Mouse (Mus musculus) G1E (cell line): ENCODE results near the gene Macrod2.

Experiments
- CTCF ChIP-seq: IDR thresholded peaks from 2 replicates; pipeline ENCODE4 v1.5.1; 2012; ENCODE audit warnings: low read depth, low read length, inconsistent platforms, mixed read lengths
- GATA1 ChIP-seq: IDR thresholded peaks from 2 replicates; pipeline ENCODE4 v1.6.1; 2012; ENCODE audit warnings: borderline replicate concordance, low read length, inconsistent platforms, mixed read lengths
- POLR2AphosphoS5 ChIP-seq: IDR thresholded peaks from 2 replicates; pipeline ENCODE4 v1.6.1; 2012; ENCODE audit warnings: low read depth, low read length, inconsistent platforms; ENCODE audit not compliant: insufficient replicate concordance

- no peak for TF ChIP-seq GATA1
- TF ChIP-seq CTCF: no peak
- TF ChIP-seq POLR2AphosphoS5: no peak
Measured at GRCm38 (mm10) chr2:142261046-142261445, 1865.9 kb downstream of the Macrod2 start.
